ENCODE assay signal across 18 mouse cellular contexts in genomic region chr15:78955663-78956062, GRCm38 (mm10). TPM values are rescaled to one million over a fixed set of nuclear protein-coding genes. Genes with fewer than 3 reads are reported as not detected.
DNase-seq lines count a peak whose midpoint lies in the region; ATAC-seq and TF ChIP-seq lines count a peak whose summit lies in the region.
"Had no signal": no experiment of that assay in that cellular context is flagged by ENCODE, and none has a peak within 500 bp of the region (broad histone marks: within the 10 kb centered on the region; RNA-seq: fewer than 3 reads in every experiment).

No protein-coding gene starts in this region.

- H3K4me1 ChIP-seq in forebrain, postnatal 0 days (ENCODE audit: insufficient read depth), result no peaks in the 10 kb centered on the region
- H3K4me1 ChIP-seq in forebrain, embryonic 13.5 days, result peaks cover 4% of the 10 kb centered on the region; the same call in 1 of the 2 replicates
- H3K4me1 ChIP-seq in intestine, postnatal 0 days (replicated peaks; ENCODE audit: control insufficient read depth, insufficient read depth, low read length), result no peaks in the 10 kb centered on the region
- H3K4me1 ChIP-seq in intestine, embryonic 16.5 days (ENCODE audit: control insufficient read depth, insufficient read depth, low read length), result peaks cover 7% of the 10 kb centered on the region; the same call in 1 of the 2 replicates
- H3K4me1 ChIP-seq in midbrain, postnatal 0 days (ENCODE audit: insufficient read depth, low read length), result no peaks in the 10 kb centered on the region
- H3K4me1 ChIP-seq in midbrain, embryonic 11.5 days (ENCODE audit: control insufficient read depth, insufficient read depth, low read length), result no peaks in the 10 kb centered on the region
- peaks cover 5% of the 10 kb centered on the region; the same call in 1 of the 2 replicates for H3K4me1 ChIP-seq in cerebellum, adult 2 months (ENCODE audit: control insufficient read depth, insufficient read depth, low read length)
- H3K4me1 ChIP-seq: heart, embryonic 15.5 days had no signal

- peaks cover 48% of the 10 kb centered on the region for H3K36me3 ChIP-seq in forebrain, postnatal 0 days (ENCODE audit: insufficient read depth)
- peaks cover 83% of the 10 kb centered on the region for H3K36me3 ChIP-seq in forebrain, embryonic 13.5 days (ENCODE audit: poor library complexity, severe bottlenecking)
- H3K36me3 ChIP-seq in intestine, postnatal 0 days (ENCODE audit: control insufficient read depth, insufficient read depth), result no peaks in the 10 kb centered on the region
- H3K36me3 ChIP-seq in intestine, embryonic 16.5 days (ENCODE audit: control insufficient read depth, insufficient read depth, low read length), result no peaks in the 10 kb centered on the region
- H3K36me3 ChIP-seq in midbrain, postnatal 0 days (ENCODE audit: insufficient read depth, low read length), result peaks cover 35% of the 10 kb centered on the region
- H3K36me3 ChIP-seq in midbrain, embryonic 11.5 days (ENCODE audit: control insufficient read depth, insufficient read depth, low read length), result peaks cover 3% of the 10 kb centered on the region
- H3K36me3 ChIP-seq: heart, embryonic 15.5 days had no signal

- ATAC-seq in forebrain, postnatal 0 days, result no peak
- no peak for ATAC-seq in forebrain, embryonic 13.5 days
- ATAC-seq in intestine, postnatal 0 days, result no peak
- ATAC-seq in intestine, embryonic 16.5 days, result no peak
- ATAC-seq in midbrain, postnatal 0 days (ENCODE audit: low FRiP score), result no peak
- ATAC-seq in midbrain, embryonic 11.5 days (ENCODE audit: low FRiP score), result no peak
- ATAC-seq: inflammation-experienced regulatory T-cells, adult 6 months had no signal

- H3K27me3 ChIP-seq in forebrain, postnatal 0 days (ENCODE audit: insufficient read depth, low read length), result no peaks in the 10 kb centered on the region
- no peaks in the 10 kb centered on the region for H3K27me3 ChIP-seq in forebrain, embryonic 13.5 days
- H3K27me3 ChIP-seq in intestine, postnatal 0 days (replicated peaks; ENCODE audit: control insufficient read depth, insufficient read depth, low read length), result no peaks in the 10 kb centered on the region
- H3K27me3 ChIP-seq in intestine, embryonic 16.5 days (replicated peaks; ENCODE audit: control insufficient read depth, insufficient read depth, low read length), result no peaks in the 10 kb centered on the region
- no peaks in the 10 kb centered on the region for H3K27me3 ChIP-seq in midbrain, postnatal 0 days (ENCODE audit: insufficient read depth, low read length)
- H3K27me3 ChIP-seq in midbrain, embryonic 11.5 days (ENCODE audit: control insufficient read depth, insufficient read depth, low read length), result no peaks in the 10 kb centered on the region
- H3K27me3 ChIP-seq in cerebellum, adult 2 months (ENCODE audit: control insufficient read depth, insufficient read depth, low read length), result no peaks in the 10 kb centered on the region
- H3K27me3 ChIP-seq: embryonic facial prominence, embryonic 13.5 days; forebrain, embryonic 12.5 days; heart, embryonic 15.5 days; hindbrain, embryonic 15.5 days had no signal

- no peak overlapping the region for H3K27ac ChIP-seq in forebrain, postnatal 0 days (ENCODE audit: low read depth, low read length)
- H3K27ac ChIP-seq in forebrain, embryonic 13.5 days, result no peak overlapping the region
- H3K27ac ChIP-seq in intestine, postnatal 0 days (ENCODE audit: low read depth, low read length), result no peak overlapping the region
- H3K27ac ChIP-seq in intestine, embryonic 16.5 days (ENCODE audit: low read length), result no peak overlapping the region
- H3K27ac ChIP-seq in midbrain, postnatal 0 days (ENCODE audit: low read depth, low read length), result no peak overlapping the region
- no peak overlapping the region for H3K27ac ChIP-seq in midbrain, embryonic 11.5 days (ENCODE audit: low read depth, low read length)
- H3K27ac ChIP-seq in cerebellum, adult 2 months (ENCODE audit: insufficient read depth, low read length), result no peak overlapping the region
- H3K27ac ChIP-seq: embryonic facial prominence, embryonic 13.5 days; forebrain, embryonic 12.5 days; heart, embryonic 15.5 days; hindbrain, embryonic 10.5 days; hindbrain, embryonic 15.5 days had no signal

- TF ChIP-seq CTCF in forebrain, postnatal 0 days (IDR thresholded peaks at IDR 0.05; ENCODE audit: low read depth), result 0 out of 2 replicates have a peak, but pooled peaks have one; percentile 18
- TF ChIP-seq CTCF in intestine, postnatal 0 days (IDR thresholded peaks at IDR 0.05; ENCODE audit: low read depth), result peak; percentile 12; the same call in 1 of the 2 replicates
- peak; percentile 43 for TF ChIP-seq CTCF in midbrain, postnatal 0 days (IDR thresholded peaks at IDR 0.05)
- TF ChIP-seq CTCF in cerebellum, adult 2 months (IDR thresholded peaks at IDR 0.05; ENCODE audit: borderline replicate concordance, insufficient read depth, low read depth, low read length), result no peak

- no peaks in the 10 kb centered on the region for H3K9me3 ChIP-seq in forebrain, postnatal 0 days (ENCODE audit: low read length)
- H3K9me3 ChIP-seq in forebrain, embryonic 13.5 days (replicated peaks), result no peaks in the 10 kb centered on the region
- H3K9me3 ChIP-seq in intestine, postnatal 0 days (ENCODE audit: control insufficient read depth), result no peaks in the 10 kb centered on the region
- H3K9me3 ChIP-seq in intestine, embryonic 16.5 days (ENCODE audit: control insufficient read depth, low read length), result no peaks in the 10 kb centered on the region
- no peaks in the 10 kb centered on the region for H3K9me3 ChIP-seq in midbrain, postnatal 0 days (ENCODE audit: low read length)
- H3K9me3 ChIP-seq in midbrain, embryonic 11.5 days (ENCODE audit: control insufficient read depth, low read length), result no peaks in the 10 kb centered on the region
- H3K9me3 ChIP-seq: embryonic facial prominence, embryonic 13.5 days; forebrain, embryonic 12.5 days; heart, embryonic 15.5 days; hindbrain, embryonic 10.5 days; hindbrain, embryonic 15.5 days had no signal

- no peak overlapping the region for H3K4me3 ChIP-seq in forebrain, postnatal 0 days (ENCODE audit: low read depth, low read length)
- H3K4me3 ChIP-seq in forebrain, embryonic 13.5 days, result no peak overlapping the region
- H3K4me3 ChIP-seq in intestine, postnatal 0 days (ENCODE audit: low read depth, low read length), result no peak overlapping the region
- no peak overlapping the region for H3K4me3 ChIP-seq in intestine, embryonic 16.5 days (ENCODE audit: low read length)
- no peak overlapping the region for H3K4me3 ChIP-seq in midbrain, postnatal 0 days (ENCODE audit: low read depth, low read length)
- no peak overlapping the region for H3K4me3 ChIP-seq in midbrain, embryonic 11.5 days (ENCODE audit: low read depth, low read length)
- no peak overlapping the region for H3K4me3 ChIP-seq in cerebellum, adult 2 months (replicated peaks; ENCODE audit: insufficient read depth, low read depth, low read length)
- H3K4me3 ChIP-seq: embryonic facial prominence, embryonic 13.5 days; forebrain, embryonic 12.5 days; heart, embryonic 15.5 days; hindbrain, embryonic 10.5 days; hindbrain, embryonic 15.5 days had no signal

- H3K9ac ChIP-seq in forebrain, postnatal 0 days, result no peak overlapping the region
- no peak overlapping the region for H3K9ac ChIP-seq in forebrain, embryonic 13.5 days
- H3K9ac ChIP-seq in intestine, postnatal 0 days (ENCODE audit: low read depth, low read length), result no peak overlapping the region
- H3K9ac ChIP-seq in intestine, embryonic 16.5 days (ENCODE audit: low read depth, low read length), result no peak overlapping the region
- no peak overlapping the region for H3K9ac ChIP-seq in midbrain, postnatal 0 days (replicated peaks; ENCODE audit: low read length, poor library complexity, severe bottlenecking)
- H3K9ac ChIP-seq in midbrain, embryonic 11.5 days (ENCODE audit: low read length), result no peak overlapping the region
- H3K9ac ChIP-seq: embryonic facial prominence, embryonic 13.5 days; forebrain, embryonic 12.5 days; heart, embryonic 15.5 days; hindbrain, embryonic 15.5 days had no signal

- WGBS in forebrain, postnatal 0 days, result 77% methylated on average over 3 of the region's 3 CpGs
- 86% methylated on average over 3 of the region's 3 CpGs for WGBS in forebrain, embryonic 13.5 days
- WGBS in intestine, postnatal 0 days, result 78% methylated on average over 3 of the region's 3 CpGs
- WGBS in intestine, embryonic 16.5 days, result 68% methylated on average over 3 of the region's 3 CpGs
- 81% methylated on average over 3 of the region's 3 CpGs for WGBS in midbrain, postnatal 0 days
- 80% methylated on average over 3 of the region's 3 CpGs for WGBS in midbrain, embryonic 11.5 days
- WGBS in cerebellum, adult 2 months, result 70% methylated on average over 3 of the region's 3 CpGs

- TF ChIP-seq POLR2A in cerebellum, adult 2 months (IDR thresholded peaks at IDR 0.05; ENCODE audit: borderline replicate concordance, insufficient read depth, low read length), result no peak

- H3K4me2 ChIP-seq in forebrain, postnatal 0 days (ENCODE audit: low read depth), result no peak overlapping the region
- no peak overlapping the region for H3K4me2 ChIP-seq in forebrain, embryonic 13.5 days
- no peak overlapping the region for H3K4me2 ChIP-seq in intestine, postnatal 0 days (replicated peaks; ENCODE audit: low read depth)
- H3K4me2 ChIP-seq in intestine, embryonic 16.5 days (ENCODE audit: low read depth, low read length), result no peak overlapping the region
- no peak overlapping the region for H3K4me2 ChIP-seq in midbrain, postnatal 0 days (ENCODE audit: low read depth, low read length, poor library complexity, severe bottlenecking)
- H3K4me2 ChIP-seq in midbrain, embryonic 11.5 days, result no peak overlapping the region
- H3K4me2 ChIP-seq: embryonic facial prominence, embryonic 13.5 days; forebrain, embryonic 12.5 days; heart, embryonic 11.5 days; heart, embryonic 15.5 days; hindbrain, embryonic 15.5 days had no signal

- no peak for DNase-seq in forebrain, postnatal 0 days
- no peak for DNase-seq in midbrain, postnatal 0 days (ENCODE audit: low spot score)
- DNase-seq in midbrain, embryonic 11.5 days (ENCODE audit: low spot score, missing footprints), result no peak
- DNase-seq in cerebellum, adult 2 months, result no peak
- no peak for DNase-seq in thymus, postnatal 4 days
- DNase-seq: adrenal gland, postnatal 10 days; cerebellum, adult 11-12 months; heart, postnatal 14 days had no signal

RNA-seq across cellular contexts. Expression of gene Triobp, which starts 8.1 kb away (rescaled TPM):
- total RNA-seq in forebrain, postnatal 0 days (2014; rRNA removed), result 36.7 and 40.5 TPM in 2 replicates
- polyA plus RNA-seq in forebrain, postnatal 0 days (2015; fragmentation: Nextera tagmentation; extraction: Ambion mirVana), result 25.1 and 30.5 TPM in 2 replicates
- polyA plus RNA-seq in forebrain, embryonic 13.5 days (2015; fragmentation: Nextera tagmentation; extraction: Ambion mirVana), result 35.6 and 39.2 TPM in 2 replicates
- 35.2 and 39.4 TPM in 2 replicates for polyA plus RNA-seq in intestine, postnatal 0 days (2015; fragmentation: Nextera tagmentation; extraction: Ambion mirVana)
- polyA plus RNA-seq in intestine, embryonic 16.5 days (2015; fragmentation: Nextera tagmentation; extraction: Ambion mirVana), result 54.3 and 58.7 TPM in 2 replicates
- total RNA-seq in midbrain, postnatal 0 days (2014; rRNA removed), result 40.0 and 53.3 TPM in 2 replicates
- 24.7 and 28.4 TPM in 2 replicates for polyA plus RNA-seq in midbrain, postnatal 0 days (2015; fragmentation: Nextera tagmentation; extraction: Ambion mirVana)
- polyA plus RNA-seq in midbrain, embryonic 11.5 days (2014; fragmentation: Nextera tagmentation; extraction: Ambion mirVana), result 33.2 and 34.8 TPM in 2 replicates
- 35.3 and 39.4 TPM in 2 replicates for polyA plus RNA-seq in cerebellum, adult 2 months (2012; rRNA removed)

RNA-seq across cellular contexts. Expression of gene Nol12, which starts 20.9 kb away (rescaled TPM):
- total RNA-seq in forebrain, postnatal 0 days (2014; rRNA removed), result 11.2 and 17.6 TPM in 2 replicates
- 60.3 and 64.2 TPM in 2 replicates for polyA plus RNA-seq in forebrain, postnatal 0 days (2015; fragmentation: Nextera tagmentation; extraction: Ambion mirVana)
- 50.3 and 59.3 TPM in 2 replicates for polyA plus RNA-seq in forebrain, embryonic 13.5 days (2015; fragmentation: Nextera tagmentation; extraction: Ambion mirVana)
- 24.8 and 26.0 TPM in 2 replicates for polyA plus RNA-seq in intestine, postnatal 0 days (2015; fragmentation: Nextera tagmentation; extraction: Ambion mirVana)
- polyA plus RNA-seq in intestine, embryonic 16.5 days (2015; fragmentation: Nextera tagmentation; extraction: Ambion mirVana), result 38.1 and 43.7 TPM in 2 replicates
- total RNA-seq in midbrain, postnatal 0 days (2014; rRNA removed), result 8.1 and 17.1 TPM in 2 replicates
- 64.0 and 69.5 TPM in 2 replicates for polyA plus RNA-seq in midbrain, postnatal 0 days (2015; fragmentation: Nextera tagmentation; extraction: Ambion mirVana)
- 58.3 and 62.7 TPM in 2 replicates for polyA plus RNA-seq in midbrain, embryonic 11.5 days (2014; fragmentation: Nextera tagmentation; extraction: Ambion mirVana)
- polyA plus RNA-seq in cerebellum, adult 2 months (2012; rRNA removed), result 30.7 and 34.4 TPM in 2 replicates

RNA-seq across cellular contexts. Expression of gene Lgals1, which starts 29.1 kb away (rescaled TPM):
- 31.8 and 43.6 TPM in 2 replicates for total RNA-seq in forebrain, postnatal 0 days (2014; rRNA removed)
- 63.2 and 99.4 TPM in 2 replicates for polyA plus RNA-seq in forebrain, postnatal 0 days (2015; fragmentation: Nextera tagmentation; extraction: Ambion mirVana)
- polyA plus RNA-seq in forebrain, embryonic 13.5 days (2015; fragmentation: Nextera tagmentation; extraction: Ambion mirVana), result 91.7 and 110 TPM in 2 replicates
- polyA plus RNA-seq in intestine, postnatal 0 days (2015; fragmentation: Nextera tagmentation; extraction: Ambion mirVana), result 725 and 759 TPM in 2 replicates
- polyA plus RNA-seq in intestine, embryonic 16.5 days (2015; fragmentation: Nextera tagmentation; extraction: Ambion mirVana), result 865 and 927 TPM in 2 replicates
- total RNA-seq in midbrain, postnatal 0 days (2014; rRNA removed), result 35.4 and 46.2 TPM in 2 replicates
- 69.7 and 76.8 TPM in 2 replicates for polyA plus RNA-seq in midbrain, postnatal 0 days (2015; fragmentation: Nextera tagmentation; extraction: Ambion mirVana)
- polyA plus RNA-seq in midbrain, embryonic 11.5 days (2014; fragmentation: Nextera tagmentation; extraction: Ambion mirVana), result 360 and 382 TPM in 2 replicates
- polyA plus RNA-seq in cerebellum, adult 2 months (2012; rRNA removed), result 64.7 and 71.7 TPM in 2 replicates

RNA-seq across cellular contexts. Expression of gene Pdxp, which starts 41.9 kb away (rescaled TPM):
- 263 and 283 TPM in 2 replicates for total RNA-seq in forebrain, postnatal 0 days (2014; rRNA removed)
- polyA plus RNA-seq in forebrain, postnatal 0 days (2015; fragmentation: Nextera tagmentation; extraction: Ambion mirVana), result 174 and 175 TPM in 2 replicates
- polyA plus RNA-seq in forebrain, embryonic 13.5 days (2015; fragmentation: Nextera tagmentation; extraction: Ambion mirVana), result 54.4 and 55.5 TPM in 2 replicates
- 3.3 and 4.2 TPM in 2 replicates for polyA plus RNA-seq in intestine, postnatal 0 days (2015; fragmentation: Nextera tagmentation; extraction: Ambion mirVana)
- 2.2 and 6.4 TPM in 2 replicates for polyA plus RNA-seq in intestine, embryonic 16.5 days (2015; fragmentation: Nextera tagmentation; extraction: Ambion mirVana)
- 350 and 364 TPM in 2 replicates for total RNA-seq in midbrain, postnatal 0 days (2014; rRNA removed)
- polyA plus RNA-seq in midbrain, postnatal 0 days (2015; fragmentation: Nextera tagmentation; extraction: Ambion mirVana), result 171 and 181 TPM in 2 replicates
- polyA plus RNA-seq in midbrain, embryonic 11.5 days (2014; fragmentation: Nextera tagmentation; extraction: Ambion mirVana), result 32.6 and 33.8 TPM in 2 replicates
- polyA plus RNA-seq in cerebellum, adult 2 months (2012; rRNA removed), result 204 and 211 TPM in 2 replicates

RNA-seq across cellular contexts. Expression of gene Sh3bp1, which starts 56.1 kb away (rescaled TPM):
- total RNA-seq in forebrain, postnatal 0 days (2014; rRNA removed), result 2.0 and 6.4 TPM in 2 replicates
- 3.3 and 4.3 TPM in 2 replicates for polyA plus RNA-seq in forebrain, postnatal 0 days (2015; fragmentation: Nextera tagmentation; extraction: Ambion mirVana)
- polyA plus RNA-seq in forebrain, embryonic 13.5 days (2015; fragmentation: Nextera tagmentation; extraction: Ambion mirVana), result 3.7 and 5.4 TPM in 2 replicates
- polyA plus RNA-seq in intestine, postnatal 0 days (2015; fragmentation: Nextera tagmentation; extraction: Ambion mirVana), result 7.2 and 7.6 TPM in 2 replicates
- 21.5 and 23.3 TPM in 2 replicates for polyA plus RNA-seq in intestine, embryonic 16.5 days (2015; fragmentation: Nextera tagmentation; extraction: Ambion mirVana)
- total RNA-seq in midbrain, postnatal 0 days (2014; rRNA removed), result 4.2 and 4.5 TPM in 2 replicates
- 4.0 and 4.7 TPM in 2 replicates for polyA plus RNA-seq in midbrain, postnatal 0 days (2015; fragmentation: Nextera tagmentation; extraction: Ambion mirVana)
- polyA plus RNA-seq in midbrain, embryonic 11.5 days (2014; fragmentation: Nextera tagmentation; extraction: Ambion mirVana), result 9.1 and 10.3 TPM in 2 replicates
- polyA plus RNA-seq in cerebellum, adult 2 months (2012; rRNA removed), result 25.8 and 28.2 TPM in 2 replicates
